Mouse (Mus musculus) heart, adult 2 months (tissue): ENCODE data around the gene Rarb.

ENCODE experiments used
- CTCF ChIP-seq: fragments of 200-600 bp; IDR thresholded peaks from 2 replicates; pipeline ENCODE4 v1.8.1; 2022; ENCODE audit warnings: antibody characterized with exemption, mild to moderate bottlenecking, moderate library complexity
- EP300 ChIP-seq: fragments of 200-500 bp; IDR thresholded peaks from 2 replicates; pipeline ENCODE4 v1.6.1; 2011; ENCODE audit warnings: low read depth, low read length, control low read depth; ENCODE audit not compliant: insufficient read depth
- POLR2A ChIP-seq: fragments of 200-500 bp; IDR thresholded peaks from 2 replicates; pipeline ENCODE4 v1.6.1; 2011; ENCODE audit warnings: mild to moderate bottlenecking, low read depth, low read length, control low read depth; ENCODE audit not compliant: insufficient read depth

DNA sequence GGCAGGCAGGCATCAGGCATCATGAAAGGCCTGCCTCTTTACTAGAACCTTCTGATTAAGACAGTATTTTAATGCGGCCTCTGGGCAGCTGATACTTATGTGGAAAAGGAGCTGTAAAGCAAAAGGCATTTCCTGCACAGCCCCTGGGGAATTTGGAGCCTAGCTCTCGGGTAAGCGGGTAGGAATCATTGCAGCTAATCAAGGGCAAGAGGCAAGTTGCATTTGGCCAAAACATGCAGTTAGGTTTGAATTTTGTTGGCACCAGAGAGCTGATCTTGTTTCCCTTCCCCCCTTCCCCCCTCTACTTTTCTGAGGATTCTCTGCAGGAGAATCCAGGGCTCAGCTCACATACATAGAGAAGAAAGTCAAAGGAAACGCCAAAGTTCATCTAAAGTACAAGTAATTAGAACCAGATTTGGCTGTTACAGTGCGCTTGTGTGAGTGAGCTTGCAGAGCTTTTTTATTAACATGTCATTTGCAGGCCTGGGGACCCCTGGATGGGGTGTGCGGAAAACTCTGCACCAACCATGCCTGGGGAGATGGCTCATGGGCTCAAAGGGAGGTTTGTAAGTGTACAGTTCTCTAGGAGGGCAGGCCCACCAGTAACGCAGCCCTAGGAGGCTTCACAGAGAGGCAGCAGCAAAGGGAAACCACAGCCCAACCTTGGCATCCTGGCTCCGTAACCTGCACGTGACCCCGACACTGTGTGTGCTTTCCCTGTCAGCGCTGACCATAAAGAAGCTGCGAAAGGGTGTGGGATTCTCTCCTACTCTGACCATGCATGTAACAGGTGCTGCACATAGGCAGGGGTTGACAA is 264.1 kb downstream of the Rarb start:
- TF ChIP-seq CTCF (no peak), POLR2A (0 out of 2 replicates have a peak, but pooled peaks have one; percentile 18), EP300 (no peak)
